In genomic region chr9:50304004-50304403, GRCm38 (mm10) we compare ENCODE assay signal across 11 mouse cellular contexts. TPM values are rescaled to one million over a fixed set of nuclear protein-coding genes. Genes with fewer than 3 reads are reported as not detected.
DNase-seq lines count a peak whose midpoint lies in the region; TF ChIP-seq lines count a peak whose summit lies in the region.
"Had no signal": no experiment of that assay in that cellular context is flagged by ENCODE, and none has a peak within 500 bp of the region (broad histone marks: within the 10 kb centered on the region; RNA-seq: fewer than 3 reads in every experiment).

No protein-coding gene starts in this region.

- no peak for TF ChIP-seq CTCF in left cerebral cortex, adult 2 months (IDR thresholded peaks at IDR 0.05)

- DNase-seq in cerebellum, postnatal 14 days = peak; percentile 22 to 55
- no peak for DNase-seq in cerebellum, postnatal 25 days
- peak; percentile 74 for DNase-seq in left cerebral cortex, postnatal 4 days
- no peak for DNase-seq in left cerebral cortex, adult 2 months (ENCODE audit: extremely low spot score in 1 of 2, low spot score in 2 of 2)
- DNase-seq in fibroblast of lung, adult 2 months (ENCODE audit: low read depth) = peak; percentile 20
- DNase-seq in lung, postnatal 4 days = peak; percentile 45 to 66
- DNase-seq in retina, postnatal 1 day = no peak
- DNase-seq in adrenal gland, postnatal 4 days (ENCODE audit: low spot score in 2 of 2) = no peak
- DNase-seq: cerebellum, adult 8-10 months; right cerebral cortex, postnatal 14 days had no signal

- no peak overlapping the region for H3K4me3 ChIP-seq in left cerebral cortex, adult 2 months
- H3K4me3 ChIP-seq: hindbrain, embryonic 10.5 days had no signal

- intact Hi-C loops in left cerebral cortex, postnatal 4 days (cut with DNase I) = no loop called here
- intact Hi-C loops in left cerebral cortex, adult 2 months (cut with DNase I) = no loop called here

- H3K27ac ChIP-seq in left cerebral cortex, adult 2 months = no peak overlapping the region

RNA-seq across cellular contexts. Expression of gene Rpl10-ps3, which starts 40.8 kb away (rescaled TPM):
- total RNA-seq in left cerebral cortex, postnatal 4 days (2021) = 100 to 1,000 TPM; 561 to 611 TPM
- total RNA-seq in left cerebral cortex, adult 2 months (2021) = 100 to 1,000 TPM; 337 to 355 TPM
- 1,000 to 10,000 TPM; 1,124 to 1,153 TPM for total RNA-seq in adrenal gland, postnatal 4 days (2021)

Comparison
In these comparisons a context has a peak if more than half of its experiments do, and no peak if none do; other contexts are left out.
1. DNase-seq: peak in cerebellum, postnatal 14 days (2 of 2), left cerebral cortex, postnatal 4 days (single experiment), fibroblast of lung, adult 2 months (single experiment) and lung, postnatal 4 days (2 of 2); none in cerebellum, postnatal 25 days (0 of 2), left cerebral cortex, adult 2 months (0 of 2), retina, postnatal 1 day (single experiment) and adrenal gland, postnatal 4 days (0 of 2).